Mouse (Mus musculus): Measurements from ENCODE around the gene Tfb2m. TPM values are rescaled to one million over a fixed set of nuclear protein-coding genes. Genes with fewer than 3 reads are reported as not detected.

Tfb2m gene
- total RNA-seq, 2 experiments from 2014 or later, result 22.3 to 27.0 TPM

DNA sequence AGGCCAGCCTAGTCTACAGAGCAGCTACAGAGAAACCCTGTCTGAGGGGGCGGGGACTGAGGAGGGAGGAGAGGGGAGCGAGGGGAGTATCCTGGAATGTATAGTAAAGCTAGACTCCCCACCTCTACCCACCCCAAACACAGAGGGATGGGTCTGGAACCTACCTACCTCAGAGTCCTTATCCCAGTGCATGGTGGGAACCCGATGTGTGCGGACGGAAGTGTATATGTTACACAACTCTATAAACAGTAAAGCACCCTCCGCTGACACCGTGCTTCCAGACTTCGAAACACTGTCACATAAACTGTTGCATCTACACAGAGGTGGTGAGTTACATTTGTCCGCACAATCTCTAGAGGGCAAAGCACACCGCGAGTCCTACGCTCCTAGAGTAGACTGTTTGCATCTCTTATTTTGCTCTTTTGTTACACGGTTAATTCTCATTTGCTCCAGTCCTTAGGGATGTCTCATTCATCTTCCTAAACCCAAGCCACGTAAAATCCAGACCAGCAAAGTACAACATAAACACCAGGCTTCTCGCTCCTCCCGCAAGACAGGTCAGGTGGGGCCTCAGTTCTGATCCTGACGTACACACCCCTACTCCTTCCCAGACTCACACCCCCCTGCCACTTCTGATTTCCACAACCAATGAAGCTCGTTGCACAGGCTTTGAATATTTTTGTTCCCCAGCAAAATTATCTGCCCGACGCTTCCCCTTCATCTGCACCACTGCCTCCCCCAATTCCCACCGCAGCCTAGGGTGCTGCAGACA, 28.9 kb downstream of the Tfb2m start:
- intact Hi-C loops (cut with DNase I), result loop anchor here (5.0 kb wide), 1 partner anchor 220 kb away; no protein-coding TSS in a partner anchor
- no peak for DNase-seq (ENCODE audit: low spot score in 2 of 2)

DNA sequence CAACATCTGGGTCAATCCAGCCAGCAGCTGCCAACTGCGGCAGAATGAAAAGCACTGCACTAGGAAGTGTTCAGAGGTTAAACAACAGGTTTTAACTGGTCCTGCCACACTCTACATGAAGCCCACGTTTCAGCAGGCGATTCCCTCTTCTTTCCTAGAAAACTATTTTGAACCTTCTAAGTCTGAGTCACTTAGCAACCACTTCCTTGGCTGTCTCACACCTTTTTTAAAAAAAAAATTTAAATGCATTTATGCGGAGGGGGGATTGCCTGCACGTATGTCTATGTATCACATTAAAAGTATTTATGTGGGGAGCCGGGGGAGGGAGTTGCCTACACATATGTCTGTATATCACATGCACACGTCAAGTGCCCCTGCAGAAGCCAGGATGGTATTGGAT, 34.2 kb downstream of the Tfb2m start:
- peak; percentile 37 to 81 for DNase-seq (ENCODE audit: low spot score in 2 of 2)
- intact Hi-C loops (cut with DNase I), result no loop called here

DNA sequence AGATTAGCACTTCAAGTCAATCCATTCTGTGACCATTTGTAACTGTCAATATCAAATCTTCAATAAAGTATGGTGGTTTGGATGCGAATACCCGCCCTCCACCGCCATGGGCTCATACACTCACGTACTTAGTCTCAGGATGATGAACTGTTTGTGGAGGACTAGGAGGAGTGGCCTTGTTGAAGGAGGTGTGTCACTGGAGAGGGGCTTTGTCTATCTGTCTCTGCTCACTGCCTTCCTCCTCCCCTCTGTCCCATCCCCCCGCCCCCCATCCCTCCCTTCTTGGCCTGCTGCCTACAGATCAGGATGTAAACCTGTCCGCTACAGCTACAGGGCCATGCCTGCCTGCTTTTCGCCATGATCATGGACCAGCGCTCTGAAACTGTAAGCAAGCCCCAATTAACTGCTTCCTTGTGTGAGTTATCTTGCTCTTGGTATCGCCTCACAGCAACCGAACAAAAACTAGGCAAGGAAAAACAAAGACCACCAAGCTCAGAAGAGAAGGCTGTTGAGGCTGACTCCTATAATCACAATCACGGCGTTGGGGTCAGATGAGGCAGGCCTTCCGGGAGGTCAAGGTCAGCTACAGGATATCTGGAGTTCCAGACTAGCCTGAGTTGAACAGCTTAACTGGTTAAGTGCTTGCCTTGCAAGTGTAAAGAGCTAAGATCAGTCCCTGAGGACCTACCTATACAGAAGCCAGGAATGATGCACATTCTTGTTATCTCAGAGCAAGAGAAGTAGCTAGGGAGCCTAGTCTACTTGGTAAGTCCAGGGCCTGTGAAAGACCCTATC, 35.3 kb downstream of the Tfb2m start:
- no peak for DNase-seq (ENCODE audit: low spot score in 2 of 2)
- intact Hi-C loops (cut with DNase I), result no loop called here

DNA sequence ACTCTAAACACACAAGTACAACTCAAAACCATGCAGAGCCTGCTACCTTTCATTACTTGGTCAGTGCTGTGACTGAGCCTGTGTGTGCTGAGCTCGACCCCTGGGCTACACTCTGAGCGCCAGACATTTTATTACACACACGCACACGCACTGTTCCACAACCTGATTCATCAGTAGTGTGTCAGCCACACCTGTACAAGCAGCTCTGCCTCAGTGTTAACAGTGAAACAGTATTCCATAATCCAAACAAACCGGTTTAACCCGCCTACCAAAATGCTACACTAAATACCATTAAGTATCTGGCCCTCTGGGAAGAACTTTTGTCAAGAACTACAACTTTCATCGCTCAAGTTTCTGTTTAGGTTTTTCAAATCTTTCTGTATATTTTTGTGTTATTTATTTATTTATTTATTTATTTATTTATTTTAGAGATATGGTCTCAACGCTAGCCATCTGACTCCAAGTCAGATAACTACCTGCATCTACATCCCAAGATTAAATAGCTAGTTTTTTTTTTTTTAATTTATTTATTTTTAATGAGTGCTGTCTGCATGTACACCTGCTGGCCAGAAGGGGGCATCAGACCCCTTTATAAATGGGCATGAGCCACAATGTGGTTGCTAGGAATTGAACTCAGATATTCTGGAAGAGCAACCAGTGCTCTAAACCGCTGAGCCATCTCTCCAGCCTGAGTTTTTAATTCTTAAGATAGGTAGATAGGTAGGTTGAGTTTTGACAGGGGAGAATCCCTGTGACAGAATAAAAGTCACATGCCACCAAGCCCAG, 39.3 kb downstream of the Tfb2m start:
- intact Hi-C loops (cut with DNase I), result loop anchor here (2.0 kb wide), 1 partner anchor 118 kb away; no protein-coding TSS in a partner anchor
- no peak for DNase-seq (ENCODE audit: low spot score in 2 of 2)

DNA sequence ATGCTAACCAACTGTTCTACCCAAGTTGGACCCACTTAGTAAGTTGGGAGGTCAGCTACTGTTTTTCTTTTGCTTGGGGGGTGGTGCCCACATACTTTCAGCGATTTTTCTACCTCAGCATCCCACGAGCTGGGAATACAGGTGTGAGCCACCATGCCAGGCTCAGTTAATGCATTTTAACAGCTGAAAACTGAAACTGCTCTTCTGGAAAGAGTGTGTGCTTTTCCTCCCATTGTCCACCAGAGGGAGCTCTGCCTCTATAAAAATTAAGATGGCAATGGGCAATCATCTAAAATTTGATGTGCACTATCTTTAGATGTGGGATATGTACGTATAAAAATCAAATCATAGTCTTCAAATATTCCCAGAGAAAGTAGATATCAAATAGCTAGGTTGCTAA, 43.5 kb downstream of the Tfb2m start:
- DNase-seq (ENCODE audit: low spot score in 2 of 2), result peak in 1 of 2 experiments; percentile 30
- intact Hi-C loops (cut with DNase I), result no loop called here

DNA sequence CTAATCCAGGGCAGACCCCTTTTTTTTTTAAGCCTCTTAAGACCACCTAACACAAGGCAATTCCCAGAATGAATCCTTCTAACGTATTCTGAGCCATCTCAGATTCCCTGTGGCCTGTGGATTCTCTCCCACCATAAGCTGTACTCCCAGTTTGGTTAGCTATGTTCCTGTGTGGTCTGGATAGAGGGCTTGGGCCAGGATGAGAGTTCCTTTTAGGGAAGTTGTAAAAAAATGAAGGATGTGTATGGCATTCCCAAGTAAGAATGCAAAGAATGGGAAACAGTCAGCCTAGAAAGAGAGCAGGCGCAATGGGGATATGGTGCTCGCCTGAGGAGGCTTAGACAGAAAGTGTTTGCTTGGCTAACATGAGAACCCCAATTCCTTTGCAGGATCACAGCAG, 46.8 kb downstream of the Tfb2m start:
- DNase-seq (ENCODE audit: low spot score in 2 of 2), result no peak
- intact Hi-C loops (cut with DNase I), result no loop called here

DNA sequence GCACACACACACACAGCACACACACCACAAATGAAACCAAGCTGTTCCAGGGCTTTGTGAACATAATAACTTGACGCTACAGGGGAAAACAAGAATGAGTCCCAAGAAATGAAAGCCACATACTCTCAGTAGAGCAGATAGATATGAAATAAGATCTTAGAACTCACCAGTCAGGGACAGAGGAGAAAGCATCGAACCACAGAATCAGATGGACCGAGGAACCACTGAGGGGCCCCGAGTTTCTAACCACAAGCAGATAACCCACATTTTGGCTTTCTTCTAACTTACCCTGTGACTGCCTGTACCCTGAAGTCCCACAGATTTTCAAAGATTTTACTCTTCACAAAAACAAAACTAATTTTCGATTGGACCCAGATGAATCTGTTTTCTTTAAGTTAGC, 53.2 kb downstream of the Tfb2m start:
- intact Hi-C loops (cut with DNase I), result no loop called here
- no peak for DNase-seq (ENCODE audit: low spot score in 2 of 2)

DNA sequence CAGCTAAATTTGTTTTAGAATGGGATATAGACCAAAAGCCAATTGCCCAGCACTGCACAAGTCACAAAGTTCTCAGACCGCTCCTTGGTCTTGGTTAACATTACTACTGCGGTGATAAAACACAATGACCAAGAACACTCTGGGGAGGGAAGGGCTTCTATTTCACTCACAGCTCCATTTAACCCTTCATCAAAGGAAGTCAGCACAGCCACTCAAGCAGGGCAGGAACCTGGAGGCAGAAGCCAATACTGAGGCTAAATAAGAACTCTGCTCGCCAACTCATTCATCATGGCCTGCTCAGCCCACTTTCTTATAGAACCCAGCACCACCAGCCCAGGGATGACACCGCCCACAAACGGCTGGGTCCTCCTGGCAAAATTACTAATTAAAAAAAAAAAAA, 57.5 kb downstream of the Tfb2m start:
- no peak for DNase-seq (ENCODE audit: low spot score in 2 of 2)
- intact Hi-C loops (cut with DNase I), result no loop called here

DNA sequence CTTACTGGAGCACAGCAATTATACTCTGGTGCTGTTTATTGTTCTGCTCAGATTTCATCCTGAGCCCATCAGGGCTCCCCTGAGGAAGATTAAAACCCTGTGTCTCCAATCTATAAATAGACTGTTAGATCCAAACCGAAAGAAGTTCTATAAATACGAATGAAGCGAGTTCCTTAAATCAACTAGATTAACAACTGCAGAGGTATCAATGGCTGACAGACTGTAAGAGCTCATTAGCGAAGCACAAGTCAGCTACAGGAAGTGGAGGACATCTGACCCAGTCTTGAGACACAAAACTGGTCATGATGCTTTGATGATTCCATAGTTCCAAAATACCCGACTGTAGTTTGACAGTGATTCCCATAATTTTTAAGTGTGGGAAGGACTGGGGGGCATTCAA, 58.1 kb downstream of the Tfb2m start:
- DNase-seq (ENCODE audit: low spot score in 2 of 2), result no peak
- intact Hi-C loops (cut with DNase I), result no loop called here

DNA sequence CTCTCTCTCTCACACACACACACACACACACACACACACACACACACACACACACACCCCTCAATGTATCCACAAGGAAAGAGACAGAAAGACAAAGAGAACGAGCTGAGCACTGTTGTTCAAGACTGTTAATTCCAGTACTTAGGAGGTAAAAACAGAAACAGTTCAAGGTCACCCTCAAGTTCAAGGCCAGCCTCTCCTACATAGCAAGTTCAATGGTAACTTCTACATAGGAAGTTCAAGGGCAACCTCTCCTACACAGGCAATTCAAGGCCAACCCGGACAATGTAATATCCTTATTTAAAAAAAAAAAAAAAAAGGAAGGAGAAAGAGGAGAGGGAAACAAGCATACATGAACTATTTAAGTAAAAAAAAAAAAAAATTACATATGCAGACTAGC, 58.8 kb downstream of the Tfb2m start:
- DNase-seq (ENCODE audit: low spot score in 2 of 2), result no peak
- intact Hi-C loops (cut with DNase I), result no loop called here

DNA sequence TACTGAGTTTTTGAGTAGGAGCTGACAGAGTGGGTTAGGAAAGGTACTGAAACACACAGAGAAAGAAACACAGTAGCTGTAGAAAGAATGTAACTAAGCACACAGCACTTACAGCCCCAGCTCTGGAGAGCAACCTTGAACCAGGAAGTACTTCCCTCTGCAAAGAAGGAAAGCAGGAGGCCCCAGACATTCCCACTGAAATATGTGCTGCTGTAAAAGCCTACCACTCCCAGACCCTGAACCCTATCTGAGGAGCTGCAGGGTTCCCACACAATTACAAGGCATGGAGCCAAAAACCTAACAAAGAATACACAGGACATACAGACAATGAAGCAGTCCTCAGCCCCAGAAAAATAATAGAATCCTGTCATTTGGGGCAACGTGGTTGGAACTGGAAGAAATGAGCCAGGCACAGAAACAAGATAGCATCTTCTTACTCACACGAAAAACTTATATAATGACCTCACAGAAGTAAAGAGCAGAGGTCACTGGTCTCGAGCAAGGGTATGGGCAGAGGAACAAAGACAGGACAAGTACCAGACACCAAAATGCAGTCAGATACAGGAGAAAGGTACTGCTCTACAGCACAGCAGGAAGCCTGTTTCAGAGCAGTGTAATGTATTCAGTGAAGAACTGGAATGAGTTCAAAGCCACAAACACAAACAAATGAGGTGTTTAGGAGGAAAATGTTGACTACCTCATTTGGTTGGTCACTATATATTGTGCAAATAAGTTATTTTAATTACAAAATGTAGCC, 60.1 kb downstream of the Tfb2m start:
- intact Hi-C loops (cut with DNase I), result no loop called here
- no peak for DNase-seq (ENCODE audit: low spot score in 2 of 2)

DNA sequence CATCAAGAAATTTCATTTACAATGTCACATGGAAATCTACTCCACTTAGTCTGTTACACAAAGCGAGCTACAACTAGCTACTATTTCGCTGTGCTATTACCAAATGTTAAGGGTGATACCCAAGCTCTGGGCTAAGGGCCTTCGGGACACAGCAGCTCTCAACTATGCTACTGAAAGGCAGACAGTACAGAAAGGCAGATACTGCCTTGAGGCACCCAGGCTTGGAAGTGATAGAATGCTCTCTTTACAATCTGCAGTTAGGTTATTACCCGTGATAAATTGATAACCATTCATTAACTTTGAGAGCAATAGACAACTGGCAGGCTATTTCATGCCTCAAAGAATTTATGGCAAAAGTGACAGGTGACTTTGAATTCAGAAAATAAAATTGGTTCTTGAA, 65.2 kb downstream of the Tfb2m start:
- no peak for DNase-seq (ENCODE audit: low spot score in 2 of 2)
- intact Hi-C loops (cut with DNase I), result no loop called here

Other genes starting within 250 kb of the Tfb2m start
- gene Smyd3, start 28.2 kb downstream of the Tfb2m start, total RNA-seq (2021), result 10 to 100 TPM; 19.1 to 20.6 TPM
- gene Cnst, start 103 bp upstream of the Tfb2m start, total RNA-seq (2021), result 10 to 100 TPM; 33.8 to 34.1 TPM
- gene Sccpdh, start 121.9 kb upstream of the Tfb2m start, total RNA-seq (2021), result 10 to 100 TPM; 58.6 to 61.2 TPM
- gene Kif28, start 199.0 kb upstream of the Tfb2m start, total RNA-seq (2021), result under 1 TPM; 0.13 TPM

All from left cerebral cortex, postnatal 14 days (tissue).